Mouse (Mus musculus) liver, embryonic 12.5 days (tissue): ENCODE results near the gene Ern1. TPM values are rescaled to one million over a fixed set of nuclear protein-coding genes. Genes with fewer than 3 reads are reported as not detected.

Experiments used
- ATAC-seq: fragments of 200-750 bp; cut with Nextera tagmentation; 2 replicates; pipeline ENCODE4 v1.8.0; 2017; ENCODE audit warnings: moderate number of reproducible peaks, mild to moderate bottlenecking, moderate library complexity
- H3K27ac ChIP-seq: fragments of 300-500 bp; sonication (generic); 2 replicates; pipeline ENCODE4 v1.5.1; 2016; ENCODE audit warnings: mild to moderate bottlenecking
- H3K27me3 ChIP-seq: fragments of 300-500 bp; sonication (generic); replicated peaks from 2 replicates; pipeline ENCODE4 v1.6.1; 2016; ENCODE audit warnings: mild to moderate bottlenecking, moderate library complexity
- H3K36me3 ChIP-seq: fragments of 300-500 bp; sonication (generic); 2 replicates; pipeline ENCODE4 v1.6.1; 2016; ENCODE audit warnings: mild to moderate bottlenecking, moderate library complexity
- H3K4me1 ChIP-seq: fragments of 300-500 bp; sonication (generic); 2 replicates; pipeline ENCODE4 v1.6.1; 2016
- H3K4me2 ChIP-seq: fragments of 300-500 bp; sonication (generic); 2 replicates; pipeline ENCODE4 v1.6.1; 2016; ENCODE audit warnings: mild to moderate bottlenecking, moderate library complexity
- H3K4me3 ChIP-seq: fragments of 300-500 bp; sonication (generic); 2 replicates; pipeline ENCODE4 v1.5.1; 2016; ENCODE audit warnings: mild to moderate bottlenecking, moderate library complexity
- H3K9ac ChIP-seq: fragments of 300-500 bp; sonication (generic); 2 replicates; pipeline ENCODE4 v1.6.1; 2016; ENCODE audit warnings: mild to moderate bottlenecking, moderate library complexity
- H3K9me3 ChIP-seq: fragments of 300-500 bp; sonication (generic); replicated peaks from 2 replicates; pipeline ENCODE4 v1.6.1; 2016; ENCODE audit warnings: mild to moderate bottlenecking, moderate library complexity
- WGBS: fragments of 180-500 bp; shearing (Covaris S2); methylation state at CpG from one replicate; pipeline ENCODE4 v1.1.7; 2016; ENCODE audit not compliant: insufficient replicate concordance; 5-methylcytosine and 5-hydroxymethylcytosine counted together
- polyA plus RNA-seq: library from polyadenylated mRNA; unstranded; fragments of >200 nt; fragmentation: Nextera tagmentation; extraction: Ambion mirVana; gene quantifications from 2 replicates; pipeline ENCODE4 v1.2.1, GENCODE M21; 2016

The Ern1 gene
- polyA plus RNA-seq, 1 experiment from 2014 or later = 6.8 TPM

- 56% methylated on average over 6 of the region's 6 CpGs for whole genome bisulfite sequencing
- Histone ChIP-seq H3K9me3 (no peaks in the 10 kb centered on the region), H3K4me3 (no peak overlapping the region), H3K27me3 (peaks cover 9% of the 10 kb centered on the region; the same call in 1 of the 2 replicates), H3K4me1 (no peaks in the 10 kb centered on the region), H3K27ac (no peak overlapping the region), H3K4me2 (no peak overlapping the region), H3K9ac (no peak overlapping the region), H3K36me3 (no peaks in the 10 kb centered on the region)
- no peak for ATAC-seq
These were observed 142.7 kb downstream of the Ern1 start for GRCm38 (mm10) chr11:106344910-106345309.

Other genes with a start within 250 kb of the Ern1 start
- gene Ftsj3, start 231.8 kb downstream of the Ern1 start, polyA plus RNA-seq = 80.9 and 83.5 TPM in 2 replicates
- 219 and 221 TPM in 2 replicates for gene Psmc5, start 231.7 kb downstream of the Ern1 start, polyA plus RNA-seq
- gene Smarcd2, start 214.9 kb downstream of the Ern1 start, polyA plus RNA-seq = 52.4 and 55.2 TPM in 2 replicates
- 0.57 and 0.83 TPM in 2 replicates for gene Tcam1, start 211.2 kb downstream of the Ern1 start, polyA plus RNA-seq
- not detected in 2 replicates for gene Gh, start 186.0 kb downstream of the Ern1 start, polyA plus RNA-seq
- 4.2 and 5.3 TPM in 2 replicates for gene Cd79b, start 173.1 kb downstream of the Ern1 start, polyA plus RNA-seq
- 0.02 TPM in 1 of 2 replicates, not detected in the other for gene Scn4a, start 134.6 kb downstream of the Ern1 start, polyA plus RNA-seq
- not detected in 2 replicates for gene Prr29, start 122.4 kb downstream of the Ern1 start, polyA plus RNA-seq
- 22.8 and 23.1 TPM in 2 replicates for gene Icam2, start 99.8 kb downstream of the Ern1 start, polyA plus RNA-seq
- 11.3 and 11.7 TPM in 2 replicates for gene Tex2, start 125.6 kb upstream of the Ern1 start, polyA plus RNA-seq